Mouse (Mus musculus) ES-E14 (cell line): Measurements from ENCODE around the gene Zfp609.

ENCODE experiments used
- CHD2 ChIP-seq: IDR thresholded peaks from 2 replicates; pipeline ENCODE4 v1.6.1; 2014; ENCODE audit warnings: mild to moderate bottlenecking, low read depth, low read length, inconsistent platforms
- ZC3H11A ChIP-seq: IDR thresholded peaks from 2 replicates; pipeline ENCODE4 v1.6.1; 2012; ENCODE audit warnings: low read depth, mild to moderate bottlenecking, inconsistent platforms, low read length, borderline replicate concordance
- ZNF384 ChIP-seq: IDR thresholded peaks from 2 replicates; pipeline ENCODE4 v1.6.1; 2012; ENCODE audit warnings: low read depth, low read length, inconsistent platforms

DNA sequence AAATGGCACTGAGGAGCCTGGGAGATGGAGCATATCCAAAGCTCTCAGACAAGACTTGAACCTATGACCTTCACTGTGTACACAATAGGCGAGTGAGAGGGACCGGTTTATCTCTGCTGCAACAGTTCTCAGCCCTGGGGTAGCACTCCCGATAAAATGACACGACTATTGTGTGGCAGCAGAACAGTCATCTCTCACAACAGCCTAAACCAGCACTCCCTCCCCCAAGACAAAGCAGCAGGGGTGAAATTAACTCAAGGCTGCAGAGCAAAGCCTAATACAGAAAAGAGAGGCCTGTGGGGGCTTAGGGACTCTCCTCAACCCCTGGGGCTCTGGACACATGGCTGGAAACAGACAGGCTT lies 1.2 kb downstream of the Zfp609 start:
- TF ChIP-seq ZC3H11A, result no peak
- no peak for TF ChIP-seq ZNF384
- TF ChIP-seq CHD2, result no peak
